Mouse (Mus musculus) CH12.LX (cell line): ENCODE results near the gene Tmem243.

ENCODE experiments used
- CTCF ChIP-seq, 2 experiments: IDR thresholded peaks in 1 of 2; conservative IDR thresholded peaks in 1 of 2; 2 replicates each; pipeline ENCODE4 v1.5.1; 2011 to 2012; ENCODE audit warnings: low read depth in 2 of 2, low read length in 2 of 2, improper control_type of control experiment in 1 of 2, inconsistent platforms in 1 of 2, mild to moderate bottlenecking in 1 of 2, moderate library complexity in 1 of 2
- GABPA ChIP-seq: IDR thresholded peaks from 2 replicates; pipeline ENCODE4 v1.6.1; 2012; ENCODE audit warnings: low read depth, low read length, improper control_type of control experiment, inconsistent platforms; ENCODE audit not compliant: insufficient replicate concordance
- MAX ChIP-seq: IDR thresholded peaks from 2 replicates; pipeline ENCODE4 v1.6.1; 2011; ENCODE audit warnings: low read length, improper control_type of control experiment
- RCOR1 ChIP-seq: conservative IDR thresholded peaks from 2 replicates; pipeline ENCODE4 v1.6.1; 2012; ENCODE audit warnings: low read depth, mild to moderate bottlenecking, inconsistent platforms, low read length, improper control_type of control experiment
- TCF12 ChIP-seq: IDR thresholded peaks from 2 replicates; pipeline ENCODE4 v1.6.1; 2014; ENCODE audit warnings: low read depth, mild to moderate bottlenecking, inconsistent platforms, low read length, improper control_type of control experiment

- TF ChIP-seq GABPA (no peak), CTCF (conservative IDR thresholded peaks at IDR 0.05 in 1 of 2, IDR thresholded peaks at IDR 0.05 in 1 of 2; ENCODE audit: low read depth in 2 of 2, low read length in 2 of 2) (peak; percentile 88 to 94), MAX (no peak), RCOR1 (no peak), TCF12 (no peak; the same call in 1 of the 2 replicates)
These were observed 11.3 kb downstream of the Tmem243 start for GRCm38 (mm10) chr5:9111759-9112158.
